Mouse (Mus musculus) E14TG2a.4 (cell line): ENCODE results near the gene Mcts2.

Experiments used
- CTCF ChIP-seq: conservative IDR thresholded peaks from 2 replicates; pipeline ENCODE4 v1.5.1; 2014; ENCODE audit warnings: low read length
- NANOG ChIP-seq: IDR thresholded peaks from 2 replicates; pipeline ENCODE4 v1.6.1; 2014; ENCODE audit warnings: borderline replicate concordance, low read length, mixed read lengths
- POU5F1 ChIP-seq: IDR thresholded peaks from 2 replicates; pipeline ENCODE4 v1.6.1; 2014; ENCODE audit warnings: low read length, borderline replicate concordance

DNA sequence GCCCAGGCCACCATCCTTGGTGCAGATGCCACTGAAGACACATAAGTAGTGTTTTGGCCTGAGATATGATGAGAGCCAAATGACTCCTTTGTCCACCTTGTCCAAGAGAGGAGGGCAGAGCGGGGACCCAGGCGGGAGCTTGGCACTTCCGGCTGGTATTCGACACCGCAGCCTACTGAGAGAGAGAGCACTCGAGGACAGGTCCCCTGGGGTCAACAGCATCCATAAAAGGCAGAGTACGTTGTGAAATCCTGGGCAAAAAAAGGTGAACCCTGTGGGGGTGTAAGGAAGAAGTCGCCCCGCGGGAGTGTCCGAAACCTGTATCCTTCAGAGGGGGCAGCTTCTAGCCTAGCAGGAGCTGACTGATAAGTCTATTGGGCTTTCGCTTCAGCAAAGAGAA lies 14.7 kb upstream of the Mcts2 start:
- TF ChIP-seq CTCF (no peak), POU5F1 (no peak), NANOG (no peak)
